Mouse (Mus musculus): ENCODE results near the gene Opcml. TPM values are rescaled to one million over a fixed set of nuclear protein-coding genes. Genes with fewer than 3 reads are reported as not detected.

Opcml gene
- polyA plus RNA-seq, 1 experiment: not detected

DNA sequence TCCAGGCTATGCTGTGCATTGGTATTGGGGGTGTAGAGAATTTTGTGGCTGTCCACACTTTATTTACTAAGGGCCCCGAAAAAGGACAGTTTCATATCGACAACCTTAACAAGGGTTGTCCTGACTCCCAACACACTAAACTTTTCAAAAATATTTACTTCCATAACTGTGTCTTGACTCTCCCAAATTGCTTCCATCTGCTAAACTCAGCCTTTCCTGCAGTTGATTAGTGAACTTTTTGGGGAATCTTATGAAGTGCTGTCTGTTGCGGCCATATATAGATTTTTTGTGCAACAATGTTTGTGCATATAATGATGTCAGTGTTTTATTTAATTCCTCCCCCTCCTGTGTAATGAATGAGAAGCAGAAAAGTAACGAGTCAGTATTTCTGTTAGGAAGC lies 690.7 kb downstream of the Opcml start:
- TF ChIP-seq EP300 (IDR thresholded peaks at IDR 0.05; ENCODE audit: insufficient read depth, low read depth, low read length) (no peak), POLR2A (IDR thresholded peaks at IDR 0.05; ENCODE audit: insufficient read depth, low read length) (no peak), CTCF (IDR thresholded peaks at IDR 0.05; ENCODE audit: low read depth, low read length) (no peak)
- H3K27ac ChIP-seq (ENCODE audit: insufficient read depth, low read length): no peak overlapping the region
- no peak overlapping the region for H3K9ac ChIP-seq (ENCODE audit: low read depth, poor library complexity, severe bottlenecking)
- H3K9me3 ChIP-seq (replicated peaks; ENCODE audit: control insufficient read depth, insufficient read depth, low read length, poor library complexity, severe bottlenecking): no peaks in the 10 kb centered on the region
- no peaks in the 10 kb centered on the region for H3K4me1 ChIP-seq (ENCODE audit: control insufficient read depth, insufficient read depth, low read length)
- H3K4me3 ChIP-seq (ENCODE audit: low read depth, low read length): no peak overlapping the region
- H3K27me3 ChIP-seq (ENCODE audit: control insufficient read depth, insufficient read depth, low read length, poor library complexity, severe bottlenecking): no peaks in the 10 kb centered on the region
- no peaks in the 10 kb centered on the region for H3K36me3 ChIP-seq (ENCODE audit: control insufficient read depth, insufficient read depth, low read length, poor library complexity, severe bottlenecking)

DNA sequence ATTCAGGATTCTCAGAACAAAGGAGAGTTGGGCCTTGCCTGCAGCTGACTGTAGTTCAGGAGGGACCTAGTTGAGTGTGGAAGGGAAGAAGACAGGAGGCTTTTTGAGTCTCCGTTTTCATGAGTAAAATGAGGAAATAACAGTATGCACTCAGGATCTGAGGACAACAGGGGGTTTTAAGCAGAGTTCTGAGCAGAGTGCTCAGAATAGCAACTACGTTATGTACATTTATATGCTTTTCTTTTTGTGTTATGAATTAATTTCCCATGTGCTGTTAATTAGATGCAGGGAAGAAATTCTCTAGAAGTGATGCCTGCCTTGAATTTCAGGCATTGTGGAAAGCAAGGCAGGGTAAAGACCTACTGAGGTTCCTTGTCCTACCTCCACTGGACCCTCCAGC lies 697.9 kb downstream of the Opcml start:
- Histone ChIP-seq H3K4me1 (ENCODE audit: control insufficient read depth, insufficient read depth, low read length) (no peaks in the 10 kb centered on the region), H3K27me3 (ENCODE audit: control insufficient read depth, insufficient read depth, low read length, poor library complexity, severe bottlenecking) (no peaks in the 10 kb centered on the region), H3K36me3 (ENCODE audit: control insufficient read depth, insufficient read depth, low read length, poor library complexity, severe bottlenecking) (no peaks in the 10 kb centered on the region), H3K9ac (ENCODE audit: low read depth, poor library complexity, severe bottlenecking) (no peak overlapping the region), H3K9me3 (replicated peaks; ENCODE audit: control insufficient read depth, insufficient read depth, low read length, poor library complexity, severe bottlenecking) (no peaks in the 10 kb centered on the region), H3K4me3 (ENCODE audit: low read depth, low read length) (no peak overlapping the region), H3K27ac (ENCODE audit: insufficient read depth, low read length) (no peak overlapping the region)
- TF ChIP-seq EP300 (IDR thresholded peaks at IDR 0.05; ENCODE audit: insufficient read depth, low read depth, low read length) (no peak), POLR2A (IDR thresholded peaks at IDR 0.05; ENCODE audit: insufficient read depth, low read length) (no peak), CTCF (IDR thresholded peaks at IDR 0.05; ENCODE audit: low read depth, low read length) (no peak)

DNA sequence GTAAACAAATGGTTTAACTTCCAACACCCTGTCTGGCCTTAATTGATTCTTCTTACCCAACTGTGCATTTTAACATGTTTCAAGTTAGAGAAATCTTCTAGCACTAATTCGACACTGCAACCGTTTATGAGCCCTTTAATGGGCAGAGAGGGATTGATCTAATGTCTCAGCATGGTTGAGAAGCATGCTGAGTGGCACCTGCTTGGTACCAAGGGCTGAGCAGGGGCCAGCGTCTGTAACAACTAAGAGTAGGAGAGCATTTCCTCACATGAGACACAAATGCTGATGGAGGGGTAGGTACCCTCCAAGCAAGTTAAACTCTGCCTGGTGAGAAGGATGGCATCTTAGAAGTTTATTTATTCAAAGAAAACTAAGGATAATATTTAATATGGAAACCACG lies 699.3 kb downstream of the Opcml start:
- Histone ChIP-seq H3K9me3 (replicated peaks; ENCODE audit: control insufficient read depth, insufficient read depth, low read length, poor library complexity, severe bottlenecking) (no peaks in the 10 kb centered on the region), H3K36me3 (ENCODE audit: control insufficient read depth, insufficient read depth, low read length, poor library complexity, severe bottlenecking) (no peaks in the 10 kb centered on the region), H3K4me3 (ENCODE audit: low read depth, low read length) (no peak overlapping the region), H3K27me3 (ENCODE audit: control insufficient read depth, insufficient read depth, low read length, poor library complexity, severe bottlenecking) (no peaks in the 10 kb centered on the region), H3K4me1 (ENCODE audit: control insufficient read depth, insufficient read depth, low read length) (no peaks in the 10 kb centered on the region), H3K27ac (ENCODE audit: insufficient read depth, low read length) (no peak overlapping the region), H3K9ac (ENCODE audit: low read depth, poor library complexity, severe bottlenecking) (no peak overlapping the region)
- TF ChIP-seq POLR2A (IDR thresholded peaks at IDR 0.05; ENCODE audit: insufficient read depth, low read length) (no peak), CTCF (IDR thresholded peaks at IDR 0.05; ENCODE audit: low read depth, low read length) (no peak), EP300 (IDR thresholded peaks at IDR 0.05; ENCODE audit: insufficient read depth, low read depth, low read length) (no peak)

DNA sequence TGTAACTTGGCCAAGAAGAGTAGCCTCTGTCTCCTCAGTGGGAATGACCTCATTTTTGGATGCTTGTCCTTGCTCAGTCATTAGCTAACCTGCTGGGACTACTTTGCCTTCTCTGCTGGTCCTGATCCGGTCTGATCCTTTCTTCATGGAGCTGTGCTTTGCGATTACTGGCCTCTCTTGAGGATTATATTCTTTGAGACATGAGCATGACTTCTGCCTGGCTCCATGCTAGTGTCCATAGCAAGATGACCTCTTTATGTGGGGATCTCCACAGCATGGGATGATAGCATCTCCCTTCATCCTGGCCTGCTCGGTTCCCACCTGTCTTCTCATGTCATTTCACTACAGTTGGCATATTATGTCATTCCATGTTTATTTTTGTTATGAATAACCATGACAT lies 699.8 kb downstream of the Opcml start:
- Histone ChIP-seq H3K9me3 (replicated peaks; ENCODE audit: control insufficient read depth, insufficient read depth, low read length, poor library complexity, severe bottlenecking) (no peaks in the 10 kb centered on the region), H3K27ac (ENCODE audit: insufficient read depth, low read length) (no peak overlapping the region), H3K9ac (ENCODE audit: low read depth, poor library complexity, severe bottlenecking) (no peak overlapping the region), H3K4me3 (ENCODE audit: low read depth, low read length) (no peak overlapping the region), H3K27me3 (ENCODE audit: control insufficient read depth, insufficient read depth, low read length, poor library complexity, severe bottlenecking) (no peaks in the 10 kb centered on the region), H3K4me1 (ENCODE audit: control insufficient read depth, insufficient read depth, low read length) (no peaks in the 10 kb centered on the region), H3K36me3 (ENCODE audit: control insufficient read depth, insufficient read depth, low read length, poor library complexity, severe bottlenecking) (no peaks in the 10 kb centered on the region)
- no peak for TF ChIP-seq EP300 (IDR thresholded peaks at IDR 0.05; ENCODE audit: insufficient read depth, low read depth, low read length)
- no peak for TF ChIP-seq CTCF (IDR thresholded peaks at IDR 0.05; ENCODE audit: low read depth, low read length)
- TF ChIP-seq POLR2A (IDR thresholded peaks at IDR 0.05; ENCODE audit: insufficient read depth, low read length): no peak

DNA sequence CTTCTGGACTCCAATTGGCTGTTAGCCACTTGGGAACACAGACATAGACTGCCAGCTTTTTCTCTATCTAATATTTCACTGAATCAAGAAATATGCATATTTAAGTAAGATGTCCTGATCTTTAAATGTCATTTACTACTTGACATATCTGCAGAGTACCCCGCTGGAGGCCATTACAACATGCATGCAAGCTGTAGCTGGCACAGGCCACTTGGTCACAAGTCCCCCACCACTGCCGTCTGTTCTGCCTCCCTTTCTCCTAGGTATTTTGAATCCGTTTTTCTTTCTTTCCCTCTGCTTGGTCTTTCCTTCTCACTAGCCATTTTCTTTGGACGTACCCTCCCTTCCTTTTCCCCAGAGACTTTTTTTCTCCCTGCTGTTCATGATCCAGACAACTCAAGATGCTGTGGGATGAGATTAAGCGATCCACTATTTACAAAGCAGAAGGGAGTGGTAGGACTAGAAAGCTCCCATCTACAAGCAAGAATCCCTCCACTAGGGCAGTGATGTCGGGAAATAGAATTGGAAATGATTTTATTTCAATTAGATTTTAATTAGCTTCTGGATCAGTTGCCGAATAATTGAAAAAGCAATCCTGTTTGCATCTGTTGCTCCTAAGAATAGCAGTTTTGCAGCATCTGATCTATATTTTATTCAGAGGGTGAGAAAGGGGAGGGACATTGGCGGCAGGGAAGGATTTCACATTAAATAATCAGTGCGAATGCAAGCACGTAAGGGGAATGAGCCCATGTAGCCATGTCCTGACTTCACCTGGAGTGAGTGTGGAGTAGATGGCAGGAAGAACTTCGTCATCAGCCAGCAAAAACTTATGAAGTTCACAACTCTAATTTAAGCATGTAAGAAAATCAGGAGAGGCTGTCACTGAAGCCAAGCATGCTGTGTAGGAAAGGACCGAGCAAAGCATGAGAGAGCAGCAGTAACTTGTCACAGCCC lies 709.5 kb downstream of the Opcml start:
- TF ChIP-seq CTCF (IDR thresholded peaks at IDR 0.05; ENCODE audit: low read depth, low read length) (no peak), POLR2A (IDR thresholded peaks at IDR 0.05; ENCODE audit: insufficient read depth, low read length) (no peak), EP300 (IDR thresholded peaks at IDR 0.05; ENCODE audit: insufficient read depth, low read depth, low read length) (no peak)

DNA sequence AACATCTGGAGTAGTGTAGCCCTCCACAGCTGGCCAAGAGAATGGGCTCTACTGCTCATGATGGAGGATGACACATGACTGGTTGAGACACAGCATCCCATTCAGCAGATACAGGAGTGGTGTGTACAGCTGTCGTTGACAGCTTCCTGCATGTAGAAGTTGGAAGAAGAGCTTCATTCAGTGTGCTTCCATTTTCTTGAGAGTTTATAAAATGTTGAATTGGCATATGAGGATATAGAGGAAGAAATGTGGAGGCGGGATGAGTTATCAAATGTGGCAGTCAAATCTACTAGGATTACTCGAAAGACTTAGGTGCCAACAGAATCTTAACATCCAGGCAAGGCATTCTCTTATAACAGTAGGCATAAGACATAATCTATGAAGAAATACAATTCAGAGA lies 723.3 kb downstream of the Opcml start:
- Histone ChIP-seq H3K9me3 (replicated peaks; ENCODE audit: control insufficient read depth, insufficient read depth, low read length, poor library complexity, severe bottlenecking) (no peaks in the 10 kb centered on the region), H3K4me1 (ENCODE audit: control insufficient read depth, insufficient read depth, low read length) (no peaks in the 10 kb centered on the region), H3K9ac (ENCODE audit: low read depth, poor library complexity, severe bottlenecking) (no peak overlapping the region), H3K4me3 (ENCODE audit: low read depth, low read length) (no peak overlapping the region), H3K27me3 (ENCODE audit: control insufficient read depth, insufficient read depth, low read length, poor library complexity, severe bottlenecking) (no peaks in the 10 kb centered on the region), H3K36me3 (ENCODE audit: control insufficient read depth, insufficient read depth, low read length, poor library complexity, severe bottlenecking) (no peaks in the 10 kb centered on the region), H3K27ac (ENCODE audit: insufficient read depth, low read length) (no peak overlapping the region)
- TF ChIP-seq POLR2A (IDR thresholded peaks at IDR 0.05; ENCODE audit: insufficient read depth, low read length) (no peak), CTCF (IDR thresholded peaks at IDR 0.05; ENCODE audit: low read depth, low read length) (no peak), EP300 (IDR thresholded peaks at IDR 0.05; ENCODE audit: insufficient read depth, low read depth, low read length) (no peak)

More for the DNA sequence above, 709.5 kb downstream of the Opcml start:
- Histone ChIP-seq H3K27me3 (ENCODE audit: control insufficient read depth, insufficient read depth, low read length, poor library complexity, severe bottlenecking) (no peaks in the 10 kb centered on the region), H3K4me1 (ENCODE audit: control insufficient read depth, insufficient read depth, low read length) (no peaks in the 10 kb centered on the region), H3K27ac (ENCODE audit: insufficient read depth, low read length) (no peak overlapping the region), H3K9ac (ENCODE audit: low read depth, poor library complexity, severe bottlenecking) (no peak overlapping the region), H3K36me3 (ENCODE audit: control insufficient read depth, insufficient read depth, low read length, poor library complexity, severe bottlenecking) (no peaks in the 10 kb centered on the region), H3K4me3 (ENCODE audit: low read depth, low read length) (no peak overlapping the region), H3K9me3 (replicated peaks; ENCODE audit: control insufficient read depth, insufficient read depth, low read length, poor library complexity, severe bottlenecking) (no peaks in the 10 kb centered on the region)

All from ES-Bruce4 (cell line).